Mouse (Mus musculus) spleen, adult 2 months (tissue): ENCODE results near the gene Ppard. TPM values are rescaled to one million over a fixed set of nuclear protein-coding genes. Genes with fewer than 3 reads are reported as not detected.
A peak's percentile ranks its signal among the peaks of the same experiment; 100 is the strongest.

ENCODE experiments used
- DNase-seq, 2 experiments: peaks; one replicate each; pipeline versions ENCODE4 v3.0.0 to v3.0.0-alpha.2; 2012 to 2021; ENCODE audit warnings: low spot score in 2 of 2, low read depth in 1 of 2
- H3K27ac ChIP-seq: fragments of 200-500 bp; 2 replicates; pipeline ENCODE4 v1.5.1; 2012; ENCODE audit warnings: low read length, inconsistent platforms; ENCODE audit not compliant: insufficient read depth
- H3K27me3 ChIP-seq: fragments of 200-500 bp; 2 replicates; pipeline ENCODE4 v1.6.1; 2012; ENCODE audit warnings: mild to moderate bottlenecking, moderate library complexity, low read length, inconsistent platforms; ENCODE audit not compliant: control insufficient read depth, insufficient read depth
- H3K36me3 ChIP-seq: fragments of 200-500 bp; 2 replicates; pipeline ENCODE4 v1.6.1; 2012; ENCODE audit warnings: mild to moderate bottlenecking, low read length, inconsistent platforms; ENCODE audit not compliant: control insufficient read depth, insufficient read depth
- H3K4me1 ChIP-seq: fragments of 200-500 bp; 2 replicates; pipeline ENCODE4 v1.6.1; 2011; ENCODE audit warnings: inconsistent platforms; ENCODE audit not compliant: control insufficient read depth, insufficient read depth, insufficient read length
- H3K4me3 ChIP-seq: fragments of 200-500 bp; 2 replicates; pipeline ENCODE4 v1.5.1; 2011; ENCODE audit warnings: mild to moderate bottlenecking, inconsistent platforms; ENCODE audit not compliant: insufficient read depth, insufficient read length; ENCODE audit errors: extremely low read depth
- CTCF ChIP-seq: fragments of 200-500 bp; IDR thresholded peaks from 2 replicates; pipeline ENCODE4 v1.5.1; 2011; ENCODE audit warnings: mild to moderate bottlenecking, inconsistent platforms; ENCODE audit not compliant: insufficient read depth, insufficient read length, insufficient replicate concordance; ENCODE audit errors: extremely low read depth
- POLR2A ChIP-seq: fragments of 200-500 bp; IDR thresholded peaks from 2 replicates; pipeline ENCODE4 v1.6.1; 2011; ENCODE audit warnings: low read depth, low read length, inconsistent platforms
- WGBS: fragments of 180-500 bp; shearing (Covaris S2); methylation state at CpG from one replicate; pipeline ENCODE4 v1.1.7; 2018; 5-methylcytosine and 5-hydroxymethylcytosine counted together
- polyA plus RNA-seq: library from polyadenylated mRNA; depleted of rRNA; stranded (reverse); fragments of >200 nt; gene quantifications from 2 replicates; pipeline ENCODE4 v1.2.3, GENCODE M21; 2012; rRNA removed

Ppard gene
- 23.2 and 28.8 TPM in 2 replicates for polyA plus RNA-seq

DNA sequence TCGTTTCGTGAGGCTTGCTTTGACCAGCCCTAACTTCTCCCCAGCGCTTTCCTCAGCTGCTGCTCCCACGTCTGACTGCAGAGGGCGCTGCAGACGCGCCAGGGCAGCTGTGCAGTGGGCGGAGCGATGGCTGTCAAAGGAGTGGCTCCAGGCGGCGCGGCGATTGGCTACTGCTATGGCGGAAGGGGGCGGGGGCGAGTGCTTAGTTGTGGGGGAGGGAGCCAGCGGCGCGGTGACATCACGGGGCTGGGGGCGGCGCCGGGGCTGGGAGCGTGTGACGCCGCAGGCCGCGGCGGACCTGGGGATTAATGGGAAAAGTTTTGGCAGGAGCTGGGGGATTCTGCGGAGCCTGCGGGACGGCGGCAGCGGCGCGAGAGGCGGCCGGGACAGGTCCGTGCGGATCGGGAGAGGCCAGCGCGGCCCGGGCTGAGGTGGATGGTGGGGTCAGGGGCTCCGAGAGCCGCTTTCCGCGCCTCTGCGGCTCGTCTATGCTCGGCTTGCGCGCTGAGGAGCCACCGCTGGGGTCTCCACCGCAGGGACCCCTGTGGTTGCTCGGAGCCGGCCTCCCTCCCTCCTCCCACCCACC lies at the start of gene Ppard:
Gene Ppard (plus strand): TSS at position 226 of the 586 bp plus-strand sequence.
- Histone ChIP-seq H3K4me1 (no peaks in the 10 kb centered on the region), H3K27me3 (no peaks in the 10 kb centered on the region), H3K4me3 (peak within 1 kb of the TSS; percentile 88), H3K27ac (peak within 1 kb of the TSS; percentile 86), H3K36me3 (peaks cover 13% of the 10 kb centered on the region)
- peak; percentile 98 for TF ChIP-seq CTCF
- TF ChIP-seq POLR2A: peak; percentile 12
- peak; percentile 89 to 98 for DNase-seq
- under 1% methylated on average over 51 of the region's 57 CpGs for WGBS

DNA sequence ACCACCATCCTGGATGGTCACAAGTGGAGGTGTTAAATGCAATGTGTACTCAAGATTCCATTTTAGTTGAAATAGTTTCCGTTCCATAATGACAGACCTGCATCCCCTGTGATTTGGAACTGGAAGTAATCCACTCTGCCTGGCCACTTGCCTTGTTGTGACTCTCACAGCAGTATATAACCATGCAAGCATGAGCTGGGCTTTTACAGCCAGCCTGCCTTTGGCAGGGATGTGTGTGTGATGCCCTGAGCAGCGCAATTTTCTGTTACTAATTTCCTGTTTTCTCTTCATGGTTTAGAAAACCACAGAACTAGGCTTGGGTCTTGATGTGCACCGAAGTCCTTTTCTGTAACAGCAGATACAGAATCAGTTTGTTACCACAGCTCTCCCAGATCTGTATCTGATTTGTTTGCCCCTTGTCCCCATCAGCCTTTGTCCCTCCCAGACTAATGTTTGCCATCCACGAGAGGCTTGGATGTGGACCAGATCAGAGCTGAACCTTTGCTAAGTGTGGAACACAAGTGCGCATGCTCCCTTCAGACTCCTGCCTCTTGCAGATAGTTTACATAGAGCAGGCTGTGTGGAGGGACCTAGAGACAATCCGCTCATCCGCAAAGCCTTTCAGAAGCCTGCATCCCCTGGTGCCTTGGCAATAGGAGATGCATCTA lies 47.4 kb upstream of the Ppard start:
- H3K27ac ChIP-seq: no peak overlapping the region
- H3K4me1 ChIP-seq: peaks cover 2% of the 10 kb centered on the region; the same call in 1 of the 2 replicates
- H3K36me3 ChIP-seq: no peaks in the 10 kb centered on the region
- 54% methylated on average over 7 of the region's 7 CpGs for WGBS
- H3K4me3 ChIP-seq: no peak overlapping the region
- DNase-seq: no peak
- H3K27me3 ChIP-seq: no peaks in the 10 kb centered on the region
- no peak for TF ChIP-seq POLR2A
- TF ChIP-seq CTCF: no peak

DNA sequence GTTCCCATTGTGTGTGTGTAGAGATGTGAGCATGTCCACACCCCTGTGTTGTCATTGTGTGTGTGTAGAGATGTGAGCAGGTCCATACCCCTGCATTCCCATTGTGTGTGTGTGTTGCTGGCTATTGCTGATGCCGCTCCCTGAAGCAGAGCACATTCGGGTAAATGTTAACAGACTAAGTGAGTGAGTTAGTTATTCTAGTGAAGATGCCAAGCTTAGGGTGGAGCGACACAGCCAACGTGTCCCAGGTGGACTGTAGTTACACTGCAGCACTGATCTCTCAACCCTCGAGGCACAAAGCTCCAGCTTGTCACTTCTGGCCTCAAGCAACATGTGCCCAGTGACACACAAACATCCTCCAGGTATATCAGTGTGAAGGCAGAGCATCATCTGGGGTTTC lies 44.2 kb upstream of the Ppard start:
- Histone ChIP-seq H3K4me3 (no peak overlapping the region), H3K27ac (no peak overlapping the region), H3K36me3 (no peaks in the 10 kb centered on the region), H3K4me1 (peaks cover 2% of the 10 kb centered on the region; the same call in 1 of the 2 replicates), H3K27me3 (no peaks in the 10 kb centered on the region)
- TF ChIP-seq CTCF (no peak), POLR2A (no peak)
- DNase-seq: no peak
- 92% methylated on average over 5 of the region's 5 CpGs for WGBS

DNA sequence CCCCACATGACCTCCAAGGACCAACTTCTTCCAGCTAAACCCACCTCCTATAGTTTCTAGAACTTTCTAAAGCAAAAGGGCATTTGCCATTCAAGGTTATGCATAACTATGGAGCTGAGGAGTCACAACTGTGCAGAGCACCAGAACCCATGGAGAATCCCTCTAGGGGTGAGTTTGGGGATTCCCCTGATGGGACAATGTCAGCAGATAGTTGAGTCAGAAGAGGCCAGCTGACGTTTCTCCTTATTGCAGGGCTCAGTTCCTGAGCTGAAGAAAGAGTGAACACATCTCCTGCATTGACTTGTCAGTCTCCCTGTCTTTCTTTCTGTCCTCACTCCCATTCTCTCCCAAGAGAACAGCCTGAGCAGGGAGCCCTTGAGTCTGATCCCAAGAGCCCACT lies 39.7 kb upstream of the Ppard start:
- Histone ChIP-seq H3K27ac (no peak overlapping the region), H3K4me3 (no peak overlapping the region), H3K4me1 (no peaks in the 10 kb centered on the region), H3K27me3 (no peaks in the 10 kb centered on the region), H3K36me3 (no peaks in the 10 kb centered on the region; the same call in 1 of the 2 replicates)
- no peak for DNase-seq
- TF ChIP-seq POLR2A (no peak), CTCF (no peak)
- WGBS: 50% methylated on average over 1 of the region's 1 CpGs

DNA sequence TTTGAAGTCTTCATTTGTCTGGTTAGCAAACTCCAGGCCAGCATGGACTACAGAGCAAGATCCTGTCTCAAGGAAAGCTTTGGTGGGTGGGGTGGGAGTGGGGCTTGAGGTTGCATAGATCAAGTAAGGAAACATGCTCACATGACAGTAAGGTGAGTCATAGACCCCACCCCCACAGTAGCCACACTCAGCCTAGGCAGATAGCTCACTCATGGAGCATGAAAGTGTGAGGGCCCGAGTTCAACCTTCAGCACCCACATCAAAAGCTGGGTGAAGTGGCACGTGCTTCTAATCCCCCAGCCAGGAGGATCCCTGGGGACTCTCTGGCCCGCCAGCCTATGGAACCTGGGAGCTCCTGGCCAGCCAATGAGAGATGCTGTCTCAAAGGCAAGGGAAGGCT lies 38.9 kb upstream of the Ppard start:
- 49% methylated on average over 3 of the region's 3 CpGs for whole genome bisulfite sequencing
- no peak overlapping the region for H3K4me3 ChIP-seq
- TF ChIP-seq POLR2A: no peak
- no peak for TF ChIP-seq CTCF
- no peaks in the 10 kb centered on the region for H3K27me3 ChIP-seq
- no peaks in the 10 kb centered on the region for H3K4me1 ChIP-seq
- H3K36me3 ChIP-seq: peaks cover 2% of the 10 kb centered on the region; the same call in 1 of the 2 replicates
- DNase-seq: no peak
- H3K27ac ChIP-seq: no peak overlapping the region

DNA sequence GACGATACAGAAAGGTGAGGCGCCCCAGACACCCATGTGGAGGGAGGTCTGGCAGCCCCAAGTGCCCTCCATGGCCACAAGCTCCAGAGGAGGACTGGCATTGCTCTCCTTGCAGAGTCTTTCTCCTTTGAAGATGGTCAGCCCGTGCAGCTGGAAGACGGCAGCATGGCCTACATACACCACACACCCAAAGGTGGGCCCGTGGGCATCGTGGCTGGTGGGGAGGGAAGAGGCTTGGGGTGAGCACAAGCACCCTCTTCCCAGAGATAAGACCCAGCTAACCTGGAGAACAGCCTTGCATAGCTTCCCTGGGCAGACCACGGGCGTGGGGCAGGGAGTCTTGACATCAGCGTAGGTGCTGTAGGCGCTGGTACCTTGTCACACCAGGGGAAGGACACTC lies 37.5 kb upstream of the Ppard start:
- Histone ChIP-seq H3K36me3 (peaks cover 2% of the 10 kb centered on the region; the same call in 1 of the 2 replicates), H3K27ac (no peak overlapping the region), H3K4me1 (no peaks in the 10 kb centered on the region), H3K27me3 (no peaks in the 10 kb centered on the region), H3K4me3 (no peak overlapping the region)
- TF ChIP-seq POLR2A: no peak
- no peak for TF ChIP-seq CTCF
- DNase-seq: no peak
- 91% methylated on average over 10 of the region's 10 CpGs for WGBS

DNA sequence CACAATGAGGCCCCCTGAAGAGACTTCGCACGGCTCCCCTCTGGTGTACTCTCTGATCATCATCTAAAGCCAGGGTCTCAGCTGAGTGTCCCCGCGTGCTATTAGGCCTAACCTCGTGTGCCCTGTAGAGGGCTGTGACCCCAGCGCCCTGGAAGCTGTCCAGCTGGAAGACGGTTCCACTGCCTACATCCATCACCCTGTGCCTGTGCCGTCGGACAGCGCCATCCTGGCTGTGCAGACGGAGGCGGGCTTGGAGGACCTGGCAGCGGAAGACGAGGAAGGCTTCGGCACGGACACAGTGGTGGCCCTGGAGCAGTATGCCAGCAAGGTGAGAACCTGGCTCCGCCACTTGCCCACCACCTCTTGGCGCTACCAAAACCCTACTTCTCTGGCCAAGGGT lies 34.9 kb upstream of the Ppard start:
- Histone ChIP-seq H3K4me1 (no peaks in the 10 kb centered on the region), H3K27me3 (no peaks in the 10 kb centered on the region), H3K4me3 (no peak overlapping the region), H3K27ac (no peak overlapping the region), H3K36me3 (peaks cover 6% of the 10 kb centered on the region)
- TF ChIP-seq CTCF (no peak), POLR2A (no peak)
- DNase-seq: no peak
- 92% methylated on average over 18 of the region's 18 CpGs for WGBS
